Mouse (Mus musculus): ENCODE results near the gene Sypl2.

Sypl2 gene

DNA sequence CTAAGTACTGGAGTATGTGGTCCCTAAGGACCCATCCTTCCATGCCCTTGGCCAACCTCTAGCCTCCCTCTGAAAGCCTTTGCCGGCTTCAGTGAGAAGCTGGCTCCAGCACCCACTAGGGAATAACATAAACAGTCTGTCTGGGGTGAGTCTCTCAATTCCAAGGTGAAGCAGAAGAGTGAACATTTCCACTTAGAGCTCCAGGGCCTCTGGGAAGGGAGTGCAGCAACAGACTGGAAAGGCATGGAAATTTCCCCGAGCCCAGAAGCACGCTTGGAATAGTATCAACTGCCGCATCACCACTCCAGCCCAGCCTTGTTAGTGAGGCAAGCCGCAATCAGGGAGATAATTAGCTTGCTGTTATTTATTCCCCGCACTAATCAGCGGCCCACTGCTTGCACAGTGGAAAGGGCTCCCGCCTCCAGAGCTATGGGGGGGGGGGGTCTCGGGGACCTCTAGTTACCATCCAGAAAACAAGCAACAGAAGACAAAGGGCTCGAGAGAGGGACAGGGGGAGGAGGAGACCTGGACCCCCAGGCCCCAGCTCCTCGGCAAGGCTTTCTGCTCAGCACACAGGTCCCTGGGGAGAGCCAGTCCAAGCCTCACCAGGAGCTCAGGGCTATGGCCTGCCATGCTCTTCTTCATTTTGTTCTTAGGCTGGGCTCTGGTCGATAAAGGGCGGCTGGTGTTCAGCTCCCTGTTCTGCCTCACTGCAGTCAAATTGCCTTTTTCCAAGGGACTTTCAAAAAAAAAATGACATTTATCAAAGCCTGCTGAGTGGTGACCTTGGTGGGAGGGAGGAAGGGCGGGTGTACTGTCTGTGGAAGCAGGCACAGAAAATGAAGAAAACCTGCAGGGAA lies 51.5 kb downstream of the Sypl2 start:
- peak; percentile 52 for DNase-seq

DNA sequence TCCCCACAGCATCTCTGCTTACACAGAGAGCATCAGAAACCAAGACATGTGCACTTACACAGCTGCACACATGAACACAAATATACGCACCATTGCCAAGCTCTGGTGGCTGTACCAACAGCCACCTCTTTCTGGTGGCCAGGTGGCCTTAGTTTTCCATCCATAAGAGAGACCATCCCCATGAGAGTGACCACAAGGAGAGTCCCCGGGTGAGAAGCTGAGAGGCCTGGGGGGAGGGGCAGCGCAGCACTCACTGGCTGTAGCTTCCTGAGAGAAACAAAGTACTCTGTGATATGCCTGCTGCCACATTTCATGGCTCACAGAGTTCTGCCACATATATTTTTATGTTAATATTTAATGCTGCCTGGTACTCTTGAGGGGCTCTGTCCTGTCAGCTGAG lies 57.2 kb downstream of the Sypl2 start:
- DNase-seq: no peak

- DNase-seq: no peak
Observed at GRCm38 (mm10) chr3:108167499-108167898, 58.9 kb downstream of the Sypl2 start.

DNA sequence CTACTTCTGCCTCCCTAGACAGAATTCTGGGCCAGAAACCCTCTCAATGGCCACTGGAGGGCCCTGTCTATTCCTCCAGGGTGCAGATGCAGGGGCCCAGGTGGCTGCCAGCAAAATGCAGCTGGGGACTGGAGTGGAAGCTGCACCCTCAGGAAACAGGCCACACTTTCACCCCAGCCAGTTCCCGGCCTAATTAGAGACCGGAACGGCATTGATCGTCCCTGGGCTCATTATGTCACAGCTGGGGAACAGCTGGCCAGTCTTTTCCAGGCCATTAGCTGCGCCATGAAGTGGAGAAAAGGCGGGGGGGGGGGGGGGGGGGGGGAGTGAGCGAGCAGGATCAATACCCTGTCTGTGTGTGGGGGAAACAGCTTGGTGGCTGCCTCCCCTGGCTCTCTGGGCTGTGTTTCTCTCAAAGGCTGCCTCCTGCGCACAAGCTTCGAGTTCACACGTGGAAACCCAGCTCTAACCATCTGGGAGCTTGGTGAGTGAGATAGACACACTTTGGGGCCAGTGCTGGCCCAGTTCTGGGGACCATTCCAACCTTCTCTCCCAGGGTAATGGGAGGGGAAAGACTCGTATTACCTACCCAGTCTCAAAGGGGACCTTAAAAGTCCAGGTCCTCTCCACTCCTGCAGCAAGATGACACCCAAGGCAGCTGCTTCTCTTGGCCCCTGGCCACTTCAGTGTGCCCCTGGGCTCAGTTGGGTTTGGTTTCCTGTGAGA lies 59.8 kb downstream of the Sypl2 start:
- peak; percentile 81 for DNase-seq

DNA sequence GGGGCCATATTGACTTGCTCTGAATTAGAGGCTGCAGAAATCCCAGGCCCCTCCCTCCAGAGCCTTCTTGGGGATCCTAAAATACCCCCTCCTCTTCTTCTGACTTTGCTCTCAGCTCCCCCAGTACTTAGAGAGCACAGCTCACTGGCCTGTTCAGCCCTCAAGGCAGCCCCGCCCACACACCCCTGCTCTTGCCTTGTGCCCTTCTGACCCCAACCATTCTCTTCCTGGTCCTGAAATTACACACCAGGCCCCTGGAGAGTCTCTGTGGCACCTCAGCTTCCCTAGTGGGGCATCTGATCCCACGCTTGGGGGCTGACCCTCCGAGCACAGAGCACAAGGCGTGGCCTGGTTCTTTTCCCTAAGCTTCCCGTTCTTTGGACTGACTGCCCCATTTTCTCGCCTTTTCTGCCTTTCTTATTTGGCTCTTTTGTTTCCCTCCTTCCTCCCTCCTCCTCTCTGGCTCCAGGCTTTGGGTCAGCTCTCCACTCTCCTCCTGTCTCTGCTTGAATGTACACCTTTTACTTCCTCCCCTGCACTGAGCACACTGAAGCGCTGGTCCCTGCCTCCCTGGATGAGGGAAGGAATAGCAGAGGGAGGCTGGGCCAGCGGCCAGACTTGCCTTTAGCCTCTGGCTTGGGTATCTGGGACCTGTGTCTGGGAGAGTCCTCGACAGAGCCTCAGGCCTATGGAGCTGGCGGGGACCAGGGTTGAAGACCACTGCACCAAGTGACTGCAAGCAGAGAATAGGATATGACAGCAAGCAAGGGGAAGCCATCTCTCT lies 60.7 kb downstream of the Sypl2 start:
- no peak for DNase-seq

DNA sequence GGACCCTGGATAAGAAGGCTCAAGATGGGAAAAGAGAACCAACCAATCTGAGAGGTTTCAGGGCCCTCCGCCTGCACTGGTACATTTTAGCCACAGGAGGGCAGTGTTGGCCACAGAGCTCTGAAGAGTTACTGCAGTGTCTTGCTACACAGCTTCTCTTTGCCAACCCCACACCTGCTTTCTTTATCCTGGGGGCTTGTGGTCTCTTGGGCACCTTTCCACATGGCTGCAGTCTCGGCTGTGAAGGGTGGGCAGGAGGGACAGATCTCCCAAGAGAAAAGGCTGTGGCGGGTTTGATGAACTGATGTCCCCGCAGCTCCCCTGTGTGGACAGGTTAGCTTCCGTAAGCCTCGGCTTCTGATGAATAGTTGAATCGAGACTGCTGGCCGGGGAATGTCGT lies 61.6 kb downstream of the Sypl2 start:
- DNase-seq: peak; percentile 86

DNA sequence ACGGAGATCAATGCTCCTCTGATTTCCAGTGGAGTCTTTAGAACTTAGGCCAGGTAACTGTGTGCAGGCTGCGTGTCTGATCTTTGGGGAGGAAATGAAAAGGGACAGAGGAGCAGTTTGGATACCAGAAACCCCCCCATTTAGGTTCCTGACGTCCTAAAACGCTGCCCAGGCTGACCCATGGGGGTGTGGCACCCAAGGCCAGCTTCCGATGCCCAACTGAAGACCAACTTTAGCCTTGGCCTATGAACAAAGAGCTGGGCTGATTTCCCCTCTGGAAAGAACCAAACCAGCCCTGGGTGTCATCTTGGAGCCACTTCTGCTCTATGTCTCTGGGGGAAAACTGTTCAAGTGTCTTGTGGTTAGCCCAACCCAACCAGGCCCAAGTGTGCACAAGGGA lies 62.4 kb downstream of the Sypl2 start:
- no peak for DNase-seq

All from lung, postnatal 10 days (tissue).